Mouse (Mus musculus): ENCODE measurements around the gene Magi2. TPM values are rescaled to one million over a fixed set of nuclear protein-coding genes. Genes with fewer than 3 reads are reported as not detected.

The Magi2 gene
- polyA plus RNA-seq, 1 experiment from 2014 or later, result 2.7 TPM

- no peak for ATAC-seq (ENCODE audit: extremely low read depth, insufficient number of reproducible peaks, low FRiP score, low TSS enrichment)
- 58% methylated on average over 2 of the region's 2 CpGs for WGBS
Measured at GRCm38 (mm10) chr5:20325290-20325689, 1098.5 kb downstream of the Magi2 start.

GRCm38 (mm10) chr5:20328901-20329300 is 1102.1 kb downstream of the Magi2 start:
- no peak overlapping the region for H3K27ac ChIP-seq (replicated peaks)
- no peaks in the 10 kb centered on the region for H3K4me1 ChIP-seq
- no peaks in the 10 kb centered on the region for H3K27me3 ChIP-seq (replicated peaks)
- no peak overlapping the region for H3K4me2 ChIP-seq
- H3K9ac ChIP-seq, result no peak overlapping the region
- no peak overlapping the region for H3K4me3 ChIP-seq
- no peak for ATAC-seq (ENCODE audit: extremely low read depth, insufficient number of reproducible peaks, low FRiP score, low TSS enrichment)
- no peaks in the 10 kb centered on the region for H3K9me3 ChIP-seq
- no peaks in the 10 kb centered on the region for H3K36me3 ChIP-seq
- 27% methylated on average over 1 of the region's 1 CpGs for WGBS

More at GRCm38 (mm10) chr5:20325290-20325689, 1098.5 kb downstream of the Magi2 start:
- Histone ChIP-seq H3K9ac (no peak overlapping the region), H3K27ac (replicated peaks) (no peak overlapping the region), H3K4me3 (no peak overlapping the region), H3K36me3 (no peaks in the 10 kb centered on the region), H3K4me2 (no peak overlapping the region), H3K4me1 (no peaks in the 10 kb centered on the region), H3K9me3 (no peaks in the 10 kb centered on the region), H3K27me3 (replicated peaks) (no peaks in the 10 kb centered on the region)

GRCm38 (mm10) chr5:20330025-20330424 is 1103.2 kb downstream of the Magi2 start:
- 62% methylated on average over 3 of the region's 3 CpGs for WGBS
- H3K27me3 ChIP-seq (replicated peaks), result no peaks in the 10 kb centered on the region
- H3K9me3 ChIP-seq, result no peaks in the 10 kb centered on the region
- no peak overlapping the region for H3K27ac ChIP-seq (replicated peaks)
- no peak overlapping the region for H3K4me3 ChIP-seq
- H3K4me1 ChIP-seq, result no peaks in the 10 kb centered on the region
- H3K9ac ChIP-seq, result no peak overlapping the region
- no peak overlapping the region for H3K4me2 ChIP-seq
- no peak for ATAC-seq (ENCODE audit: extremely low read depth, insufficient number of reproducible peaks, low FRiP score, low TSS enrichment)
- H3K36me3 ChIP-seq, result no peaks in the 10 kb centered on the region

GRCm38 (mm10) chr5:20332574-20332973 is 1105.7 kb downstream of the Magi2 start:
- no peak overlapping the region for H3K4me3 ChIP-seq
- no peak overlapping the region for H3K4me2 ChIP-seq
- H3K9me3 ChIP-seq, result no peaks in the 10 kb centered on the region
- no peak overlapping the region for H3K27ac ChIP-seq (replicated peaks)
- no peak overlapping the region for H3K9ac ChIP-seq
- ATAC-seq (ENCODE audit: extremely low read depth, insufficient number of reproducible peaks, low FRiP score, low TSS enrichment), result no peak
- no peaks in the 10 kb centered on the region for H3K27me3 ChIP-seq (replicated peaks)
- WGBS, result 55% methylated on average over 4 of the region's 4 CpGs
- no peaks in the 10 kb centered on the region for H3K36me3 ChIP-seq
- no peaks in the 10 kb centered on the region for H3K4me1 ChIP-seq

GRCm38 (mm10) chr5:20334549-20334948 is 1107.7 kb downstream of the Magi2 start:
- H3K4me2 ChIP-seq, result no peak overlapping the region
- H3K27me3 ChIP-seq (replicated peaks), result no peaks in the 10 kb centered on the region
- no peak overlapping the region for H3K27ac ChIP-seq (replicated peaks)
- no peak overlapping the region for H3K9ac ChIP-seq
- no peaks in the 10 kb centered on the region for H3K4me1 ChIP-seq
- H3K9me3 ChIP-seq, result no peaks in the 10 kb centered on the region
- no peak overlapping the region for H3K4me3 ChIP-seq
- H3K36me3 ChIP-seq, result no peaks in the 10 kb centered on the region
- ATAC-seq (ENCODE audit: extremely low read depth, insufficient number of reproducible peaks, low FRiP score, low TSS enrichment), result no peak

GRCm38 (mm10) chr5:20352941-20353340 is 1126.1 kb downstream of the Magi2 start:
- Histone ChIP-seq H3K9me3 (no peaks in the 10 kb centered on the region), H3K4me1 (no peaks in the 10 kb centered on the region), H3K4me3 (no peak overlapping the region), H3K27ac (replicated peaks) (no peak overlapping the region), H3K27me3 (replicated peaks) (no peaks in the 10 kb centered on the region), H3K36me3 (no peaks in the 10 kb centered on the region), H3K9ac (no peak overlapping the region), H3K4me2 (no peak overlapping the region)
- no peak for ATAC-seq (ENCODE audit: extremely low read depth, insufficient number of reproducible peaks, low FRiP score, low TSS enrichment)
- WGBS, result 73% methylated on average over 8 of the region's 8 CpGs

GRCm38 (mm10) chr5:20358437-20358836 is 1131.6 kb downstream of the Magi2 start:
- WGBS, result 49% methylated on average over 5 of the region's 5 CpGs
- Histone ChIP-seq H3K4me3 (no peak overlapping the region), H3K9ac (no peak overlapping the region), H3K27ac (replicated peaks) (no peak overlapping the region), H3K4me1 (no peaks in the 10 kb centered on the region), H3K4me2 (no peak overlapping the region), H3K27me3 (replicated peaks) (no peaks in the 10 kb centered on the region), H3K9me3 (no peaks in the 10 kb centered on the region), H3K36me3 (no peaks in the 10 kb centered on the region)
- no peak for ATAC-seq (ENCODE audit: extremely low read depth, insufficient number of reproducible peaks, low FRiP score, low TSS enrichment)

GRCm38 (mm10) chr5:20359021-20359420 is 1132.2 kb downstream of the Magi2 start:
- WGBS, result 73% methylated on average over 3 of the region's 3 CpGs
- Histone ChIP-seq H3K36me3 (no peaks in the 10 kb centered on the region), H3K4me1 (no peaks in the 10 kb centered on the region), H3K9me3 (no peaks in the 10 kb centered on the region), H3K4me2 (no peak overlapping the region), H3K27ac (replicated peaks) (no peak overlapping the region), H3K9ac (no peak overlapping the region), H3K4me3 (no peak overlapping the region), H3K27me3 (replicated peaks) (no peaks in the 10 kb centered on the region)
- no peak for ATAC-seq (ENCODE audit: extremely low read depth, insufficient number of reproducible peaks, low FRiP score, low TSS enrichment)

GRCm38 (mm10) chr5:20362154-20362553 is 1135.3 kb downstream of the Magi2 start:
- ATAC-seq (ENCODE audit: extremely low read depth, insufficient number of reproducible peaks, low FRiP score, low TSS enrichment), result no peak
- Histone ChIP-seq H3K4me1 (no peaks in the 10 kb centered on the region), H3K4me3 (no peak overlapping the region), H3K36me3 (no peaks in the 10 kb centered on the region), H3K27ac (replicated peaks) (no peak overlapping the region), H3K4me2 (no peak overlapping the region), H3K9ac (no peak overlapping the region), H3K27me3 (replicated peaks) (no peaks in the 10 kb centered on the region), H3K9me3 (no peaks in the 10 kb centered on the region)
- WGBS, result 85% methylated on average over 3 of the region's 3 CpGs

- Histone ChIP-seq H3K4me1 (no peaks in the 10 kb centered on the region), H3K27me3 (replicated peaks) (no peaks in the 10 kb centered on the region), H3K9ac (no peak overlapping the region), H3K4me3 (no peak overlapping the region), H3K9me3 (no peaks in the 10 kb centered on the region), H3K36me3 (no peaks in the 10 kb centered on the region), H3K27ac (replicated peaks) (no peak overlapping the region), H3K4me2 (no peak overlapping the region)
- no peak for ATAC-seq (ENCODE audit: extremely low read depth, insufficient number of reproducible peaks, low FRiP score, low TSS enrichment)
- WGBS, result 49% methylated on average over 5 of the region's 5 CpGs
Measured at GRCm38 (mm10) chr5:20363216-20363615, 1136.4 kb downstream of the Magi2 start.

- Histone ChIP-seq H3K36me3 (no peaks in the 10 kb centered on the region), H3K4me3 (no peak overlapping the region), H3K9ac (no peak overlapping the region), H3K27ac (replicated peaks) (no peak overlapping the region), H3K4me1 (no peaks in the 10 kb centered on the region), H3K27me3 (replicated peaks) (no peaks in the 10 kb centered on the region), H3K4me2 (no peak overlapping the region), H3K9me3 (no peaks in the 10 kb centered on the region)
- 51% methylated on average over 1 of the region's 1 CpGs for WGBS
- ATAC-seq (ENCODE audit: extremely low read depth, insufficient number of reproducible peaks, low FRiP score, low TSS enrichment), result no peak
Measured at GRCm38 (mm10) chr5:20373586-20373985, 1146.8 kb downstream of the Magi2 start.

GRCm38 (mm10) chr5:20378071-20378800 is 1151.4 kb downstream of the Magi2 start:
- Histone ChIP-seq H3K4me3 (no peak overlapping the region), H3K36me3 (no peaks in the 10 kb centered on the region), H3K4me1 (no peaks in the 10 kb centered on the region), H3K9ac (no peak overlapping the region), H3K4me2 (no peak overlapping the region), H3K27me3 (replicated peaks) (no peaks in the 10 kb centered on the region), H3K9me3 (no peaks in the 10 kb centered on the region), H3K27ac (replicated peaks) (no peak overlapping the region)
- WGBS, result 78% methylated on average over 11 of the region's 11 CpGs
- no peak for ATAC-seq (ENCODE audit: extremely low read depth, insufficient number of reproducible peaks, low FRiP score, low TSS enrichment)
